Mouse (Mus musculus): ENCODE data around the gene Xylt1.

- TF ChIP-seq POLR2A (IDR thresholded peaks at IDR 0.05; ENCODE audit: borderline replicate concordance, insufficient read depth, low read length) (no peak), CTCF (IDR thresholded peaks at IDR 0.05; ENCODE audit: borderline replicate concordance, insufficient read depth, low read depth, low read length) (no peak)
Measured at GRCm38 (mm10) chr7:117472781-117473743, 92.3 kb downstream of the Xylt1 start.
